Mouse (Mus musculus): ENCODE results near the gene Mindy3.
A peak's percentile ranks its signal among the peaks of the same experiment; 100 is the strongest.
"Not testable (repeated sequence)": the region's sequence is repeated elsewhere in the genome, so short reads cannot be mapped to it uniquely, and the experiment has no call there.

The Mindy3 gene

GRCm38 (mm10) chr2:12419262-12419655 lies at the start of gene Mindy3:
Gene Mindy3, minus strand, starts transcription at chr2:12419470.
- DNase-seq (ENCODE audit: low read depth, low spot score) = peak; percentile 75

DNA sequence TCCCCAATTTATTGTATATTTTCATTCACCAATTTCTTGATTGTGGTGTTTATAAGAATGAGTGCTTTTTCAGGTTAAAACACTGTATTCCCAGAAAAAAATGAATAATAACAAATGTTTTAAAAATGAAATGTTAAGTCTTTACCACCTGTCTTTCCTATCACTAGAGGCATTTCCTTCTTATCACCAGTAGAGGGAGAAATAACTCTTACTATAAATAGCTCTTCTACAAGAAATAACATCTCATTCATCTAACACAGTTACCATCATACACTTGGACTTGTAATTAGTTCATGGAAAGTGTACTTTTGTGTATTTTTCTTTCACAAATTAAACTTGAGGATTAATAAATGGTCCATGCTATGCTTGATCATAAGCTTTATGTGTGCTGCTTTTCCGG lies 40.5 kb upstream of the Mindy3 start:
- no peak for DNase-seq (ENCODE audit: low read depth, low spot score)

GRCm38 (mm10) chr2:12450108-12450507 lies 30.8 kb upstream of the Mindy3 start:
- DNase-seq (ENCODE audit: low read depth, low spot score) = no peak

DNA sequence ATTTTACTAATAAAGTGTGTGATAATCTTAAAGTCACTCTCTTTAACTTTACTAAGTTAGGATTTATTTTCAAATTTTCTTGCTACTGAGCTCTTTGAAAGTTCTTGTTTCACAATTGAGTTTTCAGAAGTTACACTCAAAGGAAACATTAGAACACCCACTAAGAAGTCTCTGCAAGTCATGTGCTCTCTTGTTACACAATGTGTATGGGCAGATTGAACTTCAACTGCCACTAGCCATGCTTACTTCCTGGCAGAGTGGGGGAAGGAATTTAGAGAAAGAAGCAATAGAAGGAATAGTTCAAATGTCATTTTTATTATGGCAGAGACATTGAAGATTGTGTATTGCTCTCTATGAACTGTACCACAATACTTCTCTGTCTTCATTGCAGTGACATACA lies 20.9 kb upstream of the Mindy3 start:
- no peak for DNase-seq (ENCODE audit: low read depth, low spot score)

- no peak for DNase-seq (ENCODE audit: low read depth, low spot score)
These were observed 20.3 kb upstream of the Mindy3 start for GRCm38 (mm10) chr2:12439543-12439942.

GRCm38 (mm10) chr2:12438181-12438580 lies 18.9 kb upstream of the Mindy3 start:
- DNase-seq (ENCODE audit: low read depth, low spot score) = no peak

DNA sequence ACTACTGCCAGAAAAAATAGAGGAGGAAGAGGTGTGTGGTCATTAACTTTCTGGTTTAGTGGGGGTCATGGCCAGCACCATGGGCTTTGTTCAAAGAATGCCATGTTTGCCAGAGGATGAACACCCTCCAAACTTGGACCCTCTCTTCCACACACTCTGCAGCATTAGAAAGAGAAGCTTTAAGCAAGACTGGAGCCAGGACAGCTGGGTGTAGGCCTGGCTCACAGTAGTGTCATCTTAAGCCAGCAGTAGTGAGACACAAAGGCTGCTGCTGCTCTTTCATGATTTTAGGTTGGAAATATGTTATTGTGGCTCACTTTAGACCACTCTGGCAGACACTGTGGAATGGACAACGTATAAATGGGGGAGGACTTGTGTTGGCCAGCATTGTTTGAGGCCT lies 12.8 kb upstream of the Mindy3 start:
- DNase-seq (ENCODE audit: low read depth, low spot score) = no peak

- DNase-seq (ENCODE audit: low read depth, low spot score) = no peak
These were observed 5.1 kb upstream of the Mindy3 start for GRCm38 (mm10) chr2:12424374-12424773.

DNA sequence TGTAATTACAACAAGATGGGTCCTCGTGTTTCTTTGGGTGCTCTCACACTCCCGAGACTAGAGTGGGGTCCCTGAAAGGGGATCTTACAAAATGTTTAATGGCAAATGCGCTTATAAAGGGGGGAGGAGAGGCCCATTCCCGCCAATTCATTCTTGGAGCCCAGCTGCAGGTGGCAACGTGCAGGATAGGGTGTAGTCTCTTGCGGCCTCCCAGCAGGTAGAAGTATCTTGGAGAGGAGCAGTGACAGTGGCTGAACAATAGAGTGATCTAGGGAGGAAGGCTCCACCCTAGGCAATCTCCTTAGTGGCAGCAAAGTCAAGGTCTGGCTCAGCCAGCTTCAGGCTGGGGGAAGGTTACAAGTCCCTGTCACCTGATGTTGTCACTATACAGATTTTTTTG lies 4.2 kb upstream of the Mindy3 start:
- DNase-seq (ENCODE audit: low read depth, low spot score) = not testable (repeated sequence)

DNA sequence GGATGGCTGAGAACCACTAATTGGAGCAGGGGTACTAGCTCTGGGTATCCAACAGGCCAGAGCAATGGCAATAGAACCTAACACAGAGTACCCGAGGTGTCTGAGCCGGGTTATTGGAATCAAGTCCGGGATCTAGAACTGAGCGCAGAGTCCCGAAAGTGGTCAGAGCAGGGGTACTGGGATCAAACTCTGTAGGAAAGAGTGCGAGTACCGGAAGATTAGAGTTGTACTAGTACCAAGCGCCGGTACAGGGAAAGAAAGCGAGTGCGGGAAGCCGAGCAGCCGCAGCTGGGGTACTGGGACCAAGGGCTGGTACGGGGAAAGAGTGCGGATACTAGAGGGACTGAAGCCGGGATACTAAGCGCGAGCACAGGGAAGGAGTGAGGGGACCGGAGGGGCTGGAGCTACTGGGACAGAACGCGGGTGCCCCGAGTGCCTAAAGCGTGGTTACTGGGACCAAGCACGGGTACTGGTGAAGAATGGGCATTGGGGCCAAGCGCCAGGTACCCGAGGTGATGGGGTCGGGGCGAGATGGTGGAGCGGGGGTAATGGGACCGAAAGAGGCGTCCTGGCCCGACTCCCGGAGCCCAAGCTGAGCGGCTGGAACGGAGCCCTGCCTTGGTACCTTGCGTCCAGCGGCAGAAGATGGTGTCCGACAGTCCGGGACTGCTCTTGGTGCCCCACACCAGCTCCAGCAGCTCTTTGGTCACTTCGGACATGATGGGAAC lies 572 bp downstream of the Mindy3 start:
- no peak for DNase-seq (ENCODE audit: low read depth, low spot score)

DNA sequence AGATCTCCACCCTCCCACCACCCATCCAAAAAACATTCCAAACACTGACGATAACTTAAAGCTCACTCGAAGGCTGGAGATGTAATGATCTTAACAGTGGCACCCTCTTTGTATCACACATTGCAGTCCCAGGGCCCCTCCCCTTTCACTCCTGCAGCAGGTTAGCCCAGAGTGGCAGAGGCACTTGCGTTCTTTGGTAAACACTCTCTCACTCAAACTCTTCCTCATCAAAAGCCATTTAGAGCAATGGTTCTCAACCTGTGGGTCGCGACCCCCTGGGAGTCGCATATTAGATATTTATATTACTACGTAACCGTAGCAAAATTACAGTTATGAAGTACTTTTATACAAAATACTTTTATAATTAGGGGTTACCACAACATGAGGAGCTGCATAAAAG lies 1.1 kb downstream of the Mindy3 start:
- DNase-seq (ENCODE audit: low read depth, low spot score) = no peak

GRCm38 (mm10) chr2:12412309-12412708 lies 7.0 kb downstream of the Mindy3 start:
- DNase-seq (ENCODE audit: low read depth, low spot score) = no peak

- DNase-seq (ENCODE audit: low read depth, low spot score) = no peak
These were observed 8.1 kb downstream of the Mindy3 start for GRCm38 (mm10) chr2:12411129-12411528.

DNA sequence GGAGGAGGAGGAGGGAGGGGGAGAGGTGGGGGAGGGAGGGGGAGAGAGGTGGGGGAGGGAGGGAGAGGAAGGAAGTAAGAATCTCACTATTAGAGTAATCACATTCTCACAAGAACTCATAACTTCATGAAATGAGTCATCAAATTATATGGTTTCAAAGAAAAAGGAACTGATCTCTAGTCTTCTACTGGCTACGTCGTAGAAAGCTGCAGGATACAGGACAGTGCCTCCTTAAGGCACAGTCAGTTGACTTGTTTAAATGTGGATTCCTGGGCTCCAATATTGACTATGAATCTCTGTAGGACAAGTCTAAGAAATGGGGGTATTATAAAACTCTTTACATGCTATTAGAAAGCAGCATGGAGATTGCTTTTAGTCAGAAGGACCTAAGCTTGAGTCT lies 12.5 kb downstream of the Mindy3 start:
- DNase-seq (ENCODE audit: low read depth, low spot score) = no peak

DNA sequence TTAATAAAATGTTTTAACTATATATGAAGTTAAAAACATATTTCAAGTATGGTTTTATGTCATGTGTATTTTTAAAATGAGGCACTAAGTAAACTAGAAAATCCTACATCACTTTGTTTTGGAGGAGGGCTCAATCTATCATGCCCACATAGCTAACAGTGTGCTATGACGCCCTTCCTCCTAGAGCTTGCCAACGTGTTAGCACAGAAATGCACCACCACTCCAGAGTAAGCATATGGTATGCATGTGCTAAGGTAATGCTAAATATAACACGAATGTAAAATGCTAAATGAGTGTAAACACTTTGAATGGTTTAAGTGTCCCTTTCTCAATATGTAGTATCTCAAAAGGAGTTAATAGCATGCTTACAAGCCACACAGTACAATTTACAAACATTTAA lies 16.8 kb downstream of the Mindy3 start:
- no peak for DNase-seq (ENCODE audit: low read depth, low spot score)

DNA sequence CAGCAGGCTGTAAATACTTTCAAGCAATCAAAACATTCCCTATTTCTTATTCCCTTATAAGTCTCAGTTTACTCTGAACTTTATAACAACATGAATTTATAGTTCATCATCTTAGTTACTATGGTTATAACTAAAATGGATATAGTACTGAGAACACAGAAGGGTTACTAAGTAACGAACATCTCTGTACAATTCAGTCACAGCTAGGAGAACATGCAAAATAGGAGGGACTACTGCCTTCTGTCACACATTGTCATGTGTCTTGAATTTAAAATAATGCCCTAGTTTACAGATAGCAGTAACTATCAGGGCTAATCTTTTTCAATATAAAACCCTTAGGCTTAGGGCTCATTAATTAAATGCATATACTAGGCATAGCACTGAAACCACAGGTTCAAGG lies 18.1 kb downstream of the Mindy3 start:
- DNase-seq (ENCODE audit: low read depth, low spot score) = no peak

DNA sequence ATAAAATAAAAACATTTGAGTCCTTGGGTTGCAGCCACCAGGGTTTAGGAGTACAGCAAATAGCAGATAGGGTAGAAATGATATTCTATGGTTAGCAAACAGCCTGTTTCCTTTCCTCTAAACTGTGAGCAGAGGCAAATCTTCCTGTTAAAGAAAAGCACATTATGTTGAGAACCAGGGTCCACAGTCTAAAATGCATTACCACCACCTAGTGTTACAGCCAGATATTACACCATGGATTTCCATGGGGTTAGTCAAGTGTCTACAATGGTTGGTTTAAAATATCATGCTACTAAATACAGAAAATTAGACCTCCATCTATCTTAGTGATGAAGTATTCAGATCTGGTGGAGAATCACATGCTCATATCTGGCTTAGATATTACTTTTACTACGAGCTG lies 30.2 kb downstream of the Mindy3 start:
- DNase-seq (ENCODE audit: low read depth, low spot score) = peak; percentile 23

DNA sequence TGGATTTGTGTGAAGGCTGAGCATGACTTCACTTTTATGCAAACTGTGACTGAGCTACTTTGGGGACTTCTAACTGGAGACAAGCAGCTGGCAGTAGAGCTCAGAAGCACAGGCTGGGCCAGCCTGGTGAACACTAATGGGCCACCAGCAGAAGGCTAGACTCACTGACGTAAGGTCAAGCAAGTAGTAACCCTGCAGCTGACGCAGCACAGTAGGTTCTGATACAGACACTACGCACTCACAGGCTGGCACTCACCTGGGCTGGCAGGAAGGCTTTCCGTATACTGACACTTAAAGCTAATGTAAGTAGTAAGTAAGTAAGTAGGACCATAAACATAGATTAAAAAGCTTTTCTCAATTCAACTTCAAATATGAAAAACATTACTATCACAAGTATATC lies 30.7 kb downstream of the Mindy3 start:
- DNase-seq (ENCODE audit: low read depth, low spot score) = no peak

DNA sequence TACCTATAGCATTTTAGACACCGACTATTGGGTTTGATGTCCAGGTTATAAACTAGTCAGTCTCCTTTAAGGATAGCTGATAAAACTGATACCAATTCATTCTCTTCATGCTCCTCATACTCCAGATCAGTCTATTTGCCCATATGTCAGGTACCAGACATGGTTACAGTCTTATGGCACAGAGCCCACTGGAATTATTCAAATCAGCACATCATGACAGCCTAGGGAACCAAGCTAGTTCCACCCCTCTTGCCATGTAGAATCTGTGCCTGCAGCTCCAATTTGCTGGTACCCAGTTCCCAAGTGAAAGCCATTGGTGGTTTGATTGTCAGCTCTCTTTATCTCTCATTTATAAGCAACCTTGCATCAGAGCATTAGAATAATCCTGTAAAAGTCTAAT lies 34.9 kb downstream of the Mindy3 start:
- no peak for DNase-seq (ENCODE audit: low read depth, low spot score)

DNA sequence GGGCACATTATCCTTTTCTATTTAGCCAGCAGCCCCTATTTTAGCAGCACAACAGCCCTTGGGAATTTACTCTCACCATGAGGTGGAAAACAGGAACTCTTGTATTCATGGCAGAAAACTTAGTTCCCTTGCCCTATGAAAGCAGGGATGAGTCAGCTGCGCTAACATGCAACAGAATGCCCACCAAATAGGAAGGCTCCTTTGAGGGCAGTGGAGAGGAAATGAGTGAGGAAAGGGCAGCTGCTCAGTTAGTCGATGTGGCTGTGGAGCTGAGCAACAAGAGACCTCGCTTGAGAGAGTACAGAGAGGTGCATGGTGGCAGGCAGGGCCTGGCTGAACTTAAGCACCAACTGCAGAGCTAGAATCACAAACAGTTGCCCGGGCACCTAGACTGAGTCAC lies 36.6 kb downstream of the Mindy3 start:
- no peak for DNase-seq (ENCODE audit: low read depth, low spot score)

GRCm38 (mm10) chr2:12380233-12380632 lies 39.0 kb downstream of the Mindy3 start:
- DNase-seq (ENCODE audit: low read depth, low spot score) = no peak

DNA sequence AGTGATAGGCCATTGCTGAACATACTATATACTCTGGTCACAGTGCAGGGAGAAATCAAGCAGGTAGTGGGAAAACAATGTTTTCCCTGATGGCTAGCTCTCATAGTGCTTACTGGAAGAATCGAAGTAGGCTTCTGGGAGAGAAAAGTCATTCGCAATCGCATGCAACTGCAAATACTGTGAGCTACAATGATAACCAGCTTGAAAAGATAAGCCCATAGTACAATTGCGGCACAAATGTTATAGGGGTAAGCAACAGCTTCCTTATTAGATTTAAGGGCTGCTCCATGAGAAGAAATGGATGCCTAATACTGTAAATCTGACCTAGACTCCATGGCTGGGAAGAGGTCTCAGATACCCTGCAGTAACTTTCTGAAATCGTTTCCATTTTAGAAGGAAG lies 40.7 kb downstream of the Mindy3 start:
- no peak for DNase-seq (ENCODE audit: low read depth, low spot score)

GRCm38 (mm10) chr2:12377024-12377423 lies 42.2 kb downstream of the Mindy3 start:
- DNase-seq (ENCODE audit: low read depth, low spot score) = no peak

DNA sequence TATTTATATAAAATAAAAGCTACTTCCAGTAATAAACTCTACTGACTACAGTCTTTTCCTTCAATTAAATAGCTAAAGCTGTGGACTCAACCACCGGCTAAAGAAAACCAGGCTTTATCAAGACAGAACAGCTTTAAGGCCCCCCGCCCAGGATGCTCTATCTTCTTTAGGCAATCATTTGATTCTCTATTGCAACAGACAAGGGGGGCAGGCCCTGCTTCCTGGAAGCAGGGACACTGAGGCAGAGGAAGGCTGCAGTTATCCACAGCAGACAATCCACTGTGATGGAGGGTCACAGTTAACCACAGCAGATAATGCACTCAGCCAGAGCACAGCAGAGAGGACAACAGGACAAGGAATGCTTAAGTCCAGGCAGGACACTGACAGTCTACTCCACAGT lies 46.4 kb downstream of the Mindy3 start:
- DNase-seq (ENCODE audit: low read depth, low spot score) = no peak

All from skeletal muscle tissue, adult 2 months (tissue).